Mouse (Mus musculus) layer of hippocampus, postnatal 25 days (tissue): ENCODE measurements at regions not wholly inside any gene's neighbourhood (a gene's known extent, or its start where the extent isn't known, plus 50 kb on each side); places are given as distances from the start of the nearest gene placed in this dataset.
"Not testable (repeated sequence)": the region's sequence is repeated elsewhere in the genome, so short reads cannot be mapped to it uniquely, and the experiment has no call there.

ENCODE experiments used
- DNase-seq, 2 experiments: peaks; one replicate each; pipeline ENCODE4 v3.0.0; 2022; ENCODE audit warnings: mixed read lengths in 2 of 2, low spot score in 1 of 2; ENCODE audit errors: extremely low spot score in 1 of 2

DNA sequence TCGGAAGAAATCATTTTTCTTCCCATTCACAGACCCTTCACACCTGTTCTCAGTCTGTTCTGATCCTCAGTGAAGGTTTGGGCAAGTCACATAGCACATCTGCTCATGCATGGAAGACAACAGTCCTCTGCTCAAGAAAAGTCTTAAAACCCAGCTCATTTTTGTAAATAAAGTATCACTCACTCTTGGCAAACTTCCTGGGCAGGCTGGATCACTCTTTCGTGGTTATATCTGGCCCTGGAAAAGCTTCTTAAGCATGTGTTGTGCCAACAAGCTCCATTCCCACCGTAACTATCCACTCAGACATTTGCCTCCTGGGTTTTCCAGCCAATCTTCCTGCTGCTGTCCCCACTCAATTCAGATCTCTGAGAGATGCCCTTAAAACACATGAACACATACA is 103.2 kb upstream of the Cep85l start:
- no peak for DNase-seq

DNA sequence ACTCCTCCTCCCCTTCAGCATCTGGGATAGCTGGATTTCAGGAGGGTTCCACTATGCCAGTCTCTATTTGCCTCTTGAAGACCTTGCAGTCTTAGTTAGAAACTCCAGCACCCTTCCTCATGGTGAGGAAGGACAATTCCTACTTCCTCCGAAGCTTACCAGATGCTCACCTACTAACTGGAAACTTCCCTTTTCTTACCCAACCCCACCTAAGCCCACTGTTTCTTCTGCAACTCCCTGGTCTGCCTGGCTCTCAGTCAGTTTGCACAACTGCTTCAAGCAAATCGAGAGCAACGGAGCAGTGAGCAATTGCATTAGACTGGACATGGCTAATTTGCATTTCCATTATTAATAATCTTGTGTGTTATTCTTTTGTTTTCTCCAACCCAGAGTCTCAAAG is 90.5 kb upstream of the Cep85l start:
- DNase-seq: no peak

- DNase-seq: no peak
Observed at GRCm38 (mm10) chr10:53469611-53470010, 89.9 kb upstream of the Cep85l start.

- no peak for DNase-seq
Observed at GRCm38 (mm10) chr10:53468293-53468545, 88.5 kb upstream of the Cep85l start.

DNA sequence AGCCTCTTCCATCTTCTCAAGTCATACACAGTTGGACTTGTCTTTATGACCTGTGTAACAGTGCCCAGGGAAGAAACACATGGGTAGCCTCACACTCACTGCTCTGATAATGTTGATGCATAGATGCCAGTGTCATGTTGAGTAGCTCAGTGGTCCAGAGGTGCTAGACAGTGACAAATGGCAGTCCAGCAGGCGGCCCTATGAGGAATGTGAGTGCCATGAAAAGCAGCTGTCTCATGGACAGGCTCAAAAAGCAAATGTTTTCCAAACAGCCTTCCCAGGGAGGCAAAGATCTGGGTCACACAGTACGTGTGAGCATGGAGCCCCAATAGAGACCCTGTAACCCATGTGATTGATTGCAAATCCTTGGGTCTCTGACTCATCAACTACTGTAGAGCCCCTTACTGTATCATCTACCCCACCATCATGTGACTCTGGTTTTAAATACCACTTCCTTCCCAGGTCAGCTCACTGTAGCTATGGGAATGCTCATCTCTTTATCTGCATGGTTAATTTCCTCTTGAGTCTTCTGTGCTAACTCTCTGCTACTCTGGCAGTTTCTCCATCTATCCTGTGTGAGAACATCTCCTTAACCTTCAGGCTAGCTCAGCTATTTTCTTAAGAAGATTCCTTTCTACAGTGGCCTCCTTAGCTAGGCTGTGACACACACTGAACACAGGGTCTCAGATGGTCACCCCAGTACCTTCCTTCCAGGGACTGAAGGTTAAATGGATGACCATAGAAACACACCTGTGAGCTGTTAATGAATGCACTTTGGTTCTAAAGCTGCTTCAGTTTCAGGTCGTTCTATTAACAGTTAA is 87.9 kb upstream of the Cep85l start:
- DNase-seq: no peak

- DNase-seq: no peak
Observed at GRCm38 (mm10) chr10:53466851-53467250, 87.1 kb upstream of the Cep85l start.

GRCm38 (mm10) chr10:53466261-53466660 is 86.5 kb upstream of the Cep85l start:
- DNase-seq: no peak

DNA sequence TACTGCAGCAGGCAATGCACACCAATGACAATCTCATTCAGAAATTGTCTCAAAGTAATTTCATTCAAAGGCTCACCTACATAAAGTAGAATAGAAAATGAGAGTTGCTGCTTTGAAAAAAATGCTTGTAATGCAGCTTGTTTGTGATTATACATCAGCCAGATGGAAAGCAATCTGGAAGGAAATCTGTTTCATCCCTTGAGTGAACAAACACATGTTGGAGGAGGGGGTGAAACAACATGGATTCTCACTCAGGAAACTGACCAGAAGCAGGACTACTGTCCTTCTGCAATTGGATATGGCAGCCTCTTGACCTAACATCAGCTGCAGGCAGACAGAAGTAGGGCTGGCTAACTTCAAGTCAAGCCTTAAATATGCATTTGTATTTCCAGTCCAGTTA is 84.8 kb upstream of the Cep85l start:
- no peak for DNase-seq

GRCm38 (mm10) chr10:53464006-53464405 is 84.3 kb upstream of the Cep85l start:
- no peak for DNase-seq

- DNase-seq: no peak
Observed at GRCm38 (mm10) chr10:53463471-53463870, 83.7 kb upstream of the Cep85l start.

GRCm38 (mm10) chr10:53462449-53463308 is 82.9 kb upstream of the Cep85l start:
- no peak for DNase-seq

- no peak for DNase-seq
Observed at GRCm38 (mm10) chr10:53461070-53461781, 81.5 kb upstream of the Cep85l start.

DNA sequence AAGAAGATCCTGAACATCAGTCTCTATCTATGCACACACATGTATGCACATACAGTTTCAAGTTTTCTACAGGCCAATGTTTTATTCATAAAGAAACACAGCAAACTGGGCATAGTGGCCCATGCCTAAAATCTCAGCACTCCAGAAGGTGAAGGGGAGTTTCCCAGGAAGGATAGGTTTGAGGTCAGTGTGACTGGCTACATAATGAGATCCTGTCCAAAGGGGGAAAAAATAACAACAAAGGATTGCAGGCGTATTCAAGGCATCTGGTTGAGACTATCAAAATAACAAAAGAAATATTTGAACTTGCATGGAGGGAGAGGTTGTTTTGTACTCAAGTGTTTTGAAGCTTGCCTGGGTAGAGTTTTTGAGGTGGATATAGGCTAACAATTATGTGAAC is 80.0 kb upstream of the Cep85l start:
- not testable (repeated sequence) for DNase-seq

DNA sequence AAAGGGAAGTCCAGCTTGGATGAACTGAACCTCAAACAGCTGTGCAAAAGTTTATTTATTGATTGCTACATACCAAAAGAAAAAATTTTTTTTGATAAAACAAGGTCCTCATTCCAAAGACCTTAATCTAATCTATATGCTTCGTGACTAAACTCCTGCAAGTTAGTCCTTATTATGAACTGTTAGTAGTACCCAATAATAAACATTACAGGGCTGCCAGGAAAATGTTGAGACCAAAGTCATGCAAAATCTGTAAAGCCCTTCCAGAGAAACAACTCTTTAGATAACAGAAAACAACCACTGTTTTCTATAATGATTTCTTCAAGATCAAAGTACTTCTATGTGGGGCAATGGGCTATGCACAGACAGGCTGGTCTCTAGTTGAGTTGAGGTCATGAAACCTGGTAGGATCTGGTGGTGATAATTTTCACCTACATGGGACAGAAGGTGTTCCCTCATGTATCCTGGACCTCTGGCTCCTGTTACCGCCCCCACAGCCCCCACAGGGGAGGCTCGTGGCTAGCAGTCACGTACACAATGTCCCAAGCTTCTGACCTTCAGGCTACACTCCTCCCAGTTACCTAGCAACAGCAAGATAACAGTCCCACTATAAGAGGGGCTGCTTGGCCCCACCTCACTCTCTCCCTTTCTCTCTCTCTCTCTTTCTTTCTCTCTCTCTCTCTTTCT is 76.4 kb upstream of the Cep85l start:
- no peak for DNase-seq

DNA sequence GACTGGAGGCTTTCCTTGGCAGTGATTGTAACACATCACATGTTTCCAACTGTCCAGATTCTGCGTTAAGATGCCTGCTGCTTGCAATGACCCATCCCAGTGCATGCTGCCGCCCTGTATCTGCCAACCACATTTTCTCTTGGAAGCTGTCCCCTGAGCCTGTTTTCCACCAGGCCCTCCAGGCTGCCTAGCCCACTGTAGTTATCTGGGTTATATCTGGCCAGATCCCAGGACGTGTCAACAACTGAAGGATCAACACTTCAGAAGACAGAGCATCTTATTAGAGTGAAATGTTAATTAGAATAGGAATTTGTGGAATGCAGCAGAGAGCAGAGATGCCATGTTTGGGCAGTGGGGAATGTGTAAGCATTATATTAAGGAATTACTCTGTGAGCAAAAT is 65.0 kb upstream of the Cep85l start:
- no peak for DNase-seq

DNA sequence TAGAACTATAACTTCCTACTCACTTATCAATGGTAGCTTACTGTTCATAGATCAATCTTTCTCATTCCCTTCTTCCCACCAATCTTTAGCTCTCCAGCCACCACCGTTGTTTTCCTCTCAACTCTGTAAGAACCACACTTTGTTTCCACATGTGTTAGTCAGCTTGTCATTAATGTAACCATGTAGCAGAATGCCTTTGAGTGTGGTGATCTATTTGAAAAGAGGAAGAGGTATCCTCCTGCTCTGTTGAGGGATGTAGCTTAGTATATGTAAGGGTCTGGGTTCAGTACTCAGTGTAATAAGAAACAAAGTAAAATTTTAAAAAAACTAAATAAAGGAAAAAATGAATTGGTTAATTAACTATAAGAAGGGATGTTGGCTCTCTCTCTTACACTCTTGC is 63.7 kb upstream of the Cep85l start:
- DNase-seq: no peak

GRCm38 (mm10) chr10:53442912-53443311 is 63.2 kb upstream of the Cep85l start:
- DNase-seq: no peak

GRCm38 (mm10) chr10:53440251-53440650 is 60.5 kb upstream of the Cep85l start:
- DNase-seq: no peak

DNA sequence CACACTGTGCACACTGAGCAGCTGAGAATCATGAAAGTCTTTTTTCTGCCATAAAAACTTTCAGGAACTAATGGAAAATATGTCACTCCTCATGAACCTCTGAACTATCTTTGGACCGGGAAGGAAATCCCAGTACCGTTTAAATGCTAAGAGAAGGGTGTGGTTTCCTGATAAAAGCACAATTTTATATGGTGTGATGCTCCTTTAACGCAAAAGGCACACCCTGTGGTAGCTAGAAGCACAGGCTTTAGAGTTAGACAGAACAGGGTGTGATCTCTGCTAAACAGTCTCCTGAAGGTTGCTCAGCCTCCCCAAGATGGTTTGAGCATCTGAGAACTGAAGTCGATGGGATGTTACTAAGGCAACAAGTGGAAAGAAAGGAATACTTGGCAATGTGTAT is 58.6 kb upstream of the Cep85l start:
- no peak for DNase-seq

- no peak for DNase-seq
Observed at GRCm38 (mm10) chr10:53437724-53438123, 58.0 kb upstream of the Cep85l start.

- no peak for DNase-seq
Observed at GRCm38 (mm10) chr10:53436023-53436475, 56.3 kb upstream of the Cep85l start.
